Mouse (Mus musculus): ENCODE results near the gene Adgra3. TPM values are rescaled to one million over a fixed set of nuclear protein-coding genes. Genes with fewer than 3 reads are reported as not detected.

Adgra3 gene
- polyA plus RNA-seq, 2 experiments, result 4.0 to 4.9 TPM

- 39% methylated on average over 7 of the region's 7 CpGs for WGBS (ENCODE audit: insufficient replicate concordance)
- ATAC-seq (ENCODE audit: insufficient read depth) (0 out of 2 replicates have a peak, but pooled peaks have one; percentile 35), DNase-seq (ENCODE audit: low read depth in 3 of 3, low spot score in 3 of 3) (no peak)
- Histone ChIP-seq H3K9ac (replicated peaks) (no peak overlapping the region), H3K36me3 (replicated peaks; ENCODE audit: control insufficient read depth, insufficient read depth, low read depth) (no peaks in the 10 kb centered on the region), H3K27ac (no peak overlapping the region), H3K4me2 (ENCODE audit: low read depth) (no peak overlapping the region), H3K4me3 (ENCODE audit: insufficient read depth in 1 of 2, low read depth in 2 of 2, low read length in 2 of 2) (no peak overlapping the region), H3K4me1 (replicated peaks; ENCODE audit: control insufficient read depth in 2 of 2, insufficient read depth in 2 of 2, low read length in 1 of 2) (peaks cover 0 to 1% of the 10 kb centered on the region in 2 experiments; a peak in 1 of 4 replicates), H3K9me3 (ENCODE audit: control insufficient read depth, low read length) (no peaks in the 10 kb centered on the region), H3K27me3 (ENCODE audit: control insufficient read depth, insufficient read depth, low read length) (no peaks in the 10 kb centered on the region)
- no peak for TF ChIP-seq EP300 (IDR thresholded peaks at IDR 0.05; ENCODE audit: low read depth)
- TF ChIP-seq CTCF (IDR thresholded peaks at IDR 0.05; ENCODE audit: low read depth), result no peak
Observed at GRCm38 (mm10) chr5:50048960-50049359, 9.8 kb downstream of the Adgra3 start.

GRCm38 (mm10) chr5:50048271-50048851 is 10.4 kb downstream of the Adgra3 start:
- H3K27me3 ChIP-seq (ENCODE audit: control insufficient read depth, insufficient read depth, low read length), result no peaks in the 10 kb centered on the region
- no peaks in the 10 kb centered on the region for H3K36me3 ChIP-seq (replicated peaks; ENCODE audit: control insufficient read depth, insufficient read depth, low read depth)
- TF ChIP-seq EP300 (IDR thresholded peaks at IDR 0.05; ENCODE audit: low read depth) (no peak), CTCF (IDR thresholded peaks at IDR 0.05; ENCODE audit: low read depth) (no peak)
- H3K27ac ChIP-seq, result no peak overlapping the region
- H3K9me3 ChIP-seq (ENCODE audit: control insufficient read depth, low read length), result no peaks in the 10 kb centered on the region
- ATAC-seq (ENCODE audit: insufficient read depth), result no peak
- DNase-seq (ENCODE audit: low read depth in 3 of 3, low spot score in 3 of 3), result no peak
- H3K9ac ChIP-seq (replicated peaks), result no peak overlapping the region
- H3K4me1 ChIP-seq (replicated peaks; ENCODE audit: control insufficient read depth in 2 of 2, insufficient read depth in 2 of 2, low read length in 1 of 2), result peaks cover 0 to 1% of the 10 kb centered on the region in 2 experiments; a peak in 1 of 4 replicates
- 67% methylated on average over 5 of the region's 5 CpGs for WGBS (ENCODE audit: insufficient replicate concordance)
- no peak overlapping the region for H3K4me3 ChIP-seq (ENCODE audit: insufficient read depth in 1 of 2, low read depth in 2 of 2, low read length in 2 of 2)
- H3K4me2 ChIP-seq (ENCODE audit: low read depth), result no peak overlapping the region

DNA sequence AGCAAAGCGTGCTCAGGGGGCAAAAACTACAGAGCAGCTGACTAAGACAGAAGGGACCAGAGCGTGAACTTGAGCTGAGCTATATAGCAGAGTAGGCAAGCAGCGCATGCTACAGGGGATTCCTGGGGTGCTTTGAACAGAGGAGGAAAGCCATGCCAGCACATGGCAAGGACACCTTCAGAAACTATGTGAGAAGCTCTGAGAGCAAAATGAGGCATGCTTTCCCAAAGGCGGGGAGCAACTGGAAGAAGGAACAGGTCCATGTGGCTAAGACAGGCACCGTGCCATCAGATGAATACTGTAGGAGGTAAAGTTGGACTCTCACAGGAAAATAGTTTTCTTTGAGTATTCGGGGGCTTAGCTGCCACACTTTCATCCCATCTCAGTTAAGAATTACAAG is 13.6 kb downstream of the Adgra3 start:
- Histone ChIP-seq H3K9me3 (ENCODE audit: control insufficient read depth, low read length) (no peaks in the 10 kb centered on the region), H3K4me3 (ENCODE audit: insufficient read depth in 1 of 2, low read depth in 2 of 2, low read length in 2 of 2) (no peak overlapping the region), H3K4me1 (replicated peaks; ENCODE audit: control insufficient read depth in 2 of 2, insufficient read depth in 2 of 2, low read length in 1 of 2) (peaks cover 0 to 3% of the 10 kb centered on the region in 2 experiments; a peak in 1 of 4 replicates), H3K27ac (no peak overlapping the region), H3K9ac (replicated peaks) (no peak overlapping the region), H3K4me2 (ENCODE audit: low read depth) (no peak overlapping the region), H3K36me3 (replicated peaks; ENCODE audit: control insufficient read depth, insufficient read depth, low read depth) (no peaks in the 10 kb centered on the region), H3K27me3 (ENCODE audit: control insufficient read depth, insufficient read depth, low read length) (no peaks in the 10 kb centered on the region)
- TF ChIP-seq EP300 (IDR thresholded peaks at IDR 0.05; ENCODE audit: low read depth), result no peak
- TF ChIP-seq CTCF (IDR thresholded peaks at IDR 0.05; ENCODE audit: low read depth), result no peak
- no peak for ATAC-seq (ENCODE audit: insufficient read depth)
- DNase-seq (ENCODE audit: low read depth in 3 of 3, low spot score in 3 of 3), result no peak
- 71% methylated on average over 6 of the region's 6 CpGs for WGBS (ENCODE audit: insufficient replicate concordance)

- Histone ChIP-seq H3K4me1 (replicated peaks; ENCODE audit: control insufficient read depth in 2 of 2, insufficient read depth in 2 of 2, low read length in 1 of 2) (peaks cover 0 to 3% of the 10 kb centered on the region in 2 experiments; a peak in 1 of 4 replicates), H3K4me3 (ENCODE audit: insufficient read depth in 1 of 2, low read depth in 2 of 2, low read length in 2 of 2) (no peak overlapping the region), H3K27ac (no peak overlapping the region), H3K36me3 (replicated peaks; ENCODE audit: control insufficient read depth, insufficient read depth, low read depth) (no peaks in the 10 kb centered on the region), H3K27me3 (ENCODE audit: control insufficient read depth, insufficient read depth, low read length) (no peaks in the 10 kb centered on the region), H3K4me2 (ENCODE audit: low read depth) (no peak overlapping the region), H3K9ac (replicated peaks) (no peak overlapping the region), H3K9me3 (ENCODE audit: control insufficient read depth, low read length) (no peaks in the 10 kb centered on the region)
- no peak for ATAC-seq (ENCODE audit: insufficient read depth)
- DNase-seq (ENCODE audit: low read depth in 3 of 3, low spot score in 3 of 3), result no peak
- TF ChIP-seq CTCF (IDR thresholded peaks at IDR 0.05; ENCODE audit: low read depth), result no peak
- TF ChIP-seq EP300 (IDR thresholded peaks at IDR 0.05; ENCODE audit: low read depth), result no peak
- WGBS (ENCODE audit: insufficient replicate concordance), result 63% methylated on average over 4 of the region's 4 CpGs
Observed at GRCm38 (mm10) chr5:50043677-50044076, 15.1 kb downstream of the Adgra3 start.

DNA sequence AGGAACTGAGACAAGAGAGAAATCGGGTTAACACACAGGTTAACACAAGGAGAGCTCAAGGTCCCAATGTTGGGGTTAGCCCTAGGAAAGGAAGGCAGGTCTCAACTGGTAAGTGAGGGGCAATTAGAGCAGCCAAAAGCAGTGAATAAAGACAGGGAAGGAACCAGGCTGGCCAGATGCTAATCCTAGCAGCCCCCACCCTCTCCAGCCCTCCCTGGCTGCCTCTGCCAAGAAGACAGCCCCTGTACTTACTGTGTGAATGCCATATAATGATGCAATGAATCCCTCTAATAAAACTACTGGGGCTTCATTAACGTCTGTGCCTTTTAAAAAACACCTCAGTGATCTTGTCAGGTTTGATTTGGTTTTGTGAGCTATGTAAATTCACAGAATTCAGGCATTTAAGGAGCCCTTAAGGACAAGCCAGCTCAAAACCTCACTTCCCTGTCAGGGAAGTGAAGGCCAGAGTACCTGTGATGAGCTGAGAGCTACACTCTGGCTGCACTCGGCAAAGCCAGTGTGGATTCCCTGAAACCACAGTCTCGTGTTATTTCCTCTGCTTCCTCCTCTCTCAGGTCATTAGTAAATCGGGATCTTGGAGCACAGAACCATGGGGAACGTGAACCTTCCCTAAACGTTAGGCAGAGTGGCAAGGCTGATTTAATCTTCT is 16.4 kb downstream of the Adgra3 start:
- no peaks in the 10 kb centered on the region for H3K36me3 ChIP-seq (replicated peaks; ENCODE audit: control insufficient read depth, insufficient read depth, low read depth)
- ATAC-seq (ENCODE audit: insufficient read depth) (no peak), DNase-seq (ENCODE audit: low read depth in 3 of 3, low spot score in 3 of 3) (no peak)
- H3K9ac ChIP-seq (replicated peaks), result no peak overlapping the region
- TF ChIP-seq EP300 (IDR thresholded peaks at IDR 0.05; ENCODE audit: low read depth) (no peak), CTCF (IDR thresholded peaks at IDR 0.05; ENCODE audit: low read depth) (no peak)
- WGBS (ENCODE audit: insufficient replicate concordance), result 49% methylated on average over 7 of the region's 7 CpGs
- H3K4me2 ChIP-seq (ENCODE audit: low read depth), result no peak overlapping the region
- H3K4me1 ChIP-seq (replicated peaks; ENCODE audit: control insufficient read depth in 2 of 2, insufficient read depth in 2 of 2, low read length in 1 of 2), result peaks cover 0 to 3% of the 10 kb centered on the region in 2 experiments; a peak in 1 of 4 replicates
- no peak overlapping the region for H3K27ac ChIP-seq
- H3K4me3 ChIP-seq (ENCODE audit: insufficient read depth in 1 of 2, low read depth in 2 of 2, low read length in 2 of 2), result no peak overlapping the region
- no peaks in the 10 kb centered on the region for H3K27me3 ChIP-seq (ENCODE audit: control insufficient read depth, insufficient read depth, low read length)
- H3K9me3 ChIP-seq (ENCODE audit: control insufficient read depth, low read length), result no peaks in the 10 kb centered on the region

Data from liver, embryonic 14.5 days (tissue).